Mouse (Mus musculus) megakaryocyte-erythroid progenitor cell, adult 5-6 weeks (primary cell): ENCODE results near the gene Ece2. TPM values are rescaled to one million over a fixed set of nuclear protein-coding genes. Genes with fewer than 3 reads are reported as not detected.

Experiments used
- ATAC-seq: replicated peaks from 2 replicates; pipeline ENCODE4 v1.8.0; 2016; ENCODE audit warnings: mild to moderate bottlenecking, inconsistent platforms; ENCODE audit not compliant: severe bottlenecking, poor library complexity, low FRiP score, low TSS enrichment
- total RNA-seq, 2 experiments: library from RNA; stranded (forward) in 1 of 2; stranded (reverse) in 1 of 2; fragments of 200-1000, 215-1000 nt in 1 of 2; fragments of >200 nt in 1 of 2; fragmentation: Nextera tagmentation in 1 of 2; gene quantifications; 2 replicates each; pipeline ENCODE4 v1.2.3; 2014 to 2017

Gene Ece2
- total RNA-seq, 2 experiments from 2014 or later: not detected

DNA sequence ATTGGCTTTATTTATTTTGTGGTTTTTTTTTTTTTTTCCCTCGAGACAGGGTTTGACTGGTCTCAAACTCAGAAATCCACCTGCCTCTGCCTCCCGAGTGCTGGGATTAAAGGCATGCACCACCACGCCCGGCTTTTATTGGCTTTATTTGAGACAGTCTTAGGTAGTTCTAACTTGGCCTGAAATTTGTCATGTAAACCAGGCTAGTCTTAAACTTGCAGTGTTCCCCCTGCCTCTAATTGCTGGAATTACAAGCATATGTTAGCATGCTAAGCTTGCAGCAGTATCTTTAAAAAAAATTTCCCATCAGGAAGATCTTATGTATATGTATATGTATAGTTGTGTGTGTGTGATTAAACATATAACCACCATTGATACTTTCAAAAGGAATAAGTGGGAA is 47.1 kb downstream of the Ece2 start:
- ATAC-seq: no peak

DNA sequence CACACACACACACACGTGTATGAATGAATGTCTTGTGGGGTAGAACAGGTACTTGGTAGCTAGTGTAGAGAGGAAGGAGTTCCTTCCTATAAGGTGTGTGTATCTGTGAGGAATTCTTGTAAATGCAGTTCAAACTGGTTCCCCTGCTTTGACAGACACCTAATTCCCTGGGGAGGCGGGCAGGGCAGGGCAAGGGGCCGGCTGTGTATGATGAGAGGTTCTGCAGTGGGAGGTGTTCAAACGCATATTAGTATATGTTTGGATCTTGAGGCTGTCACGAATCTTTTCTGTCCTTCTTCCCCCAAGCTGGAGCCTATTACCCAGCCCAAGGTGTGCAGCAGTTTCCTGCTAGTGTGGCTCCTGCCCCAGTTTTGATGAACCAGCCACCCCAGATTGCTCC is 47.8 kb downstream of the Ece2 start:
- ATAC-seq: no peak

GRCm38 (mm10) chr16:20677974-20678675 is 48.5 kb downstream of the Ece2 start:
- ATAC-seq: peak; percentile 80

GRCm38 (mm10) chr16:20690774-20691173 is 61.1 kb downstream of the Ece2 start:
- ATAC-seq: peak; percentile 42

DNA sequence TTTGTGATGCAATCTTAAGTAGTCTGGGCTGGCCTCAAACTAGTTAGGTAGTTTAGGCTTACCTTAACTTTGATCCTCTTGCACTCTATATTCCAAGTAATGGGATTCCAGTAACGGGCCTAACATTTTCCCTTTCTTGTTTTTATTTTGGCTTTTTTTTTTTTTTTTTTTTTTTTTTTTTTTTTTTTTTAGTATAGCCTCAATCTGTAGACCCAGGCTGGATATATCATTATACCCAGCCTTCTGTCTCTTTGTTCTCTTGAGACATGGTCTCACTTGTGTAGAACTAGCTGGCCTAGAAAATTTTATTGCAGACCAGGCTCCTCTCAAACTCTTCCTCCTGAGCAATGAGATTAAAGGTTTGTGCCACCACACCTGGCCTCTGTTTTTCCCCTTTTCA is 62.0 kb downstream of the Ece2 start:
- ATAC-seq: no peak

- no peak for ATAC-seq
Measured at GRCm38 (mm10) chr16:20692241-20692965, 62.8 kb downstream of the Ece2 start.

DNA sequence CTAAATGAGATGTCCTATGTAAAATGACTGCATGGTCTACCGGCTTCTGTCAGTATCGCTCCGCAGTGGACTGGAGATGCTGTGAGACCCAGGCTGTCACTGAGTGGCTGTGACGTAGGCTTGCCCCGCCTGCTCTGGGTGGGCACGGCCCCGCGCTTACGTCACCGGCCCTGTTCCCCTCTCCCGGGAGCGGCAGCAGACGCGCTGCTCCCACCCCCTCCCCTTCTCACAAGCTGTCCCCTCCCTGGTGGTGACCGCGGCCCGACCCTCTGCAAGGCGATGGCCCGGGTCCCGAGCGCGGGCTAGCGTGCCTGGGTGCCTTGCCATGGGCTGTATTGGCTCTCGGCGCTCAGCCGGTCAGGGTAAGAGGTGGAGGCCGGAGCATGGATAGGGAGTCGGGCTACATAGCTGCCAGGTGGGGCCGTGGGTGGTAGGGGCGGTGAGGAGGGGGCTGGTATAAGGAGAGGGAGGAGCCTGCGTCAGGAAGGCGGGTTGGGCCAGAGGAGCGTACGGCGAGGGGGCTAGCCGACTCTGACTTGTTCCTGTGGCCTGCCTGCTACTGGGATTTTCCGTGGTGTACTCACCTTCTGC is 63.6 kb downstream of the Ece2 start, which contains the start of gene Fam131a:
Fam131a (plus strand) TSS at position 131 of the 591 bp plus-strand sequence.
- ATAC-seq: peak; percentile 82

DNA sequence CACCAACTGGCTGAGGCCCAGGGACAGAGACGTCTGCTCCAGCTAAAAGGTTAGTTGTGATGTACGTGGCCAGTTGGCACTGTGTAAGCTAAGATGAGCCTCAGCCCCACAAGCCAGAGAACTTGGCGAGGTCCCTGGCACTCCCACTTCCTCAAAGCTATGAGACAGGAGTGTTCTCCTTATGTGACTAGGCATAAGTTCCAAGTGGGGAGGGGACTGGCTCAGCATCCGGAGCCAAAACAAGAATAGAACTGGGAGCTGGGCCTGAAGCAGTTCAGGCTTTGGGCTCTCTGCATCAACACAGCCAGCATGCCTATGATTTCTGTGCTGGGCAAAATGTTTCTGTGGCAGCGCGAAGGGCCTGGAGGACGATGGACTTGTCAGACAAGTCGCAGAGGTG is 65.2 kb downstream of the Ece2 start:
- no peak for ATAC-seq

DNA sequence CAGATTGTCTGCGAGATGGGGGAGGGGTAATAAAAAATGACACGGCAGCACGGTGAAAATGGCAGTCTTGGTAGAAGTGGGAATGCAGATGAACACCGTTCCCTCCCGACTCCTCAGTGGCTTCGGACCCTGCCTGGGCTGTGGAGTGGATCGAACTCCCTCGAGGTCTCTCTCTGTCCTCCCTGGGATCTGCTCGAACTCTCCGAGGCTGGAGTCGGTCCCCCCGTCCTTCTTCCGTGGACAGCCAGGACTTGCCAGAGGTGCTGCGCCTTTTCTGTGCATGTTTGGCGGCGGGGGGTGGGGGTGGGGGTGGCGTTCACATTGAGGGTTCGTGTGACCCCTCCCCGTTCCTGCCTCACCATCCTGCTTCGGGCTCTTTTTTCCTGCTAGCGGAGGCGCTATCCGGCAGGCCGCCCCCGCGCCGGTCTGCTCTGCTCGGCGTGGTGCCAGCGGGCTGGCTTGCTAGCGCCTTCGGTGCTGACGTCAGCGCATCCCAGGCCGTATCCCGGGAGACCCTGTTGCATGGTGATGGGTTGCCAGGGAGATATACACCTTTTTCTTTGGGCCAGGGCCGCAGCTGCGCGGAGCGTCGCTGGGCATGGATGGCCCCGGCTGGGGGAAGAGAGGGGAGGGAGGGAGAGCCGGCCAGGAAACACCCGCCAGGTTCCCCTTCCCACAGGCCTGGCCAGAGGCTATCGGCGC is 66.1 kb downstream of the Ece2 start:
- ATAC-seq: no peak

Other genes with a start within 250 kb of the Ece2 start
- gene Abcc5, start 203.4 kb upstream of the Ece2 start, total RNA-seq (2014; fragmentation: Nextera tagmentation): 71.7 and 81.0 TPM in 2 replicates
- gene Abcc5, start 203.4 kb upstream of the Ece2 start, total RNA-seq (2017): 29.2 and 40.1 TPM in 2 replicates
- gene Eif2b5, start 131.0 kb upstream of the Ece2 start, total RNA-seq (2014; fragmentation: Nextera tagmentation): 80.8 and 82.4 TPM in 2 replicates
- 108 TPM in 2 replicates for gene Eif2b5, start 131.0 kb upstream of the Ece2 start, total RNA-seq (2017)
- gene Dvl3, start 112.8 kb upstream of the Ece2 start, total RNA-seq (2014; fragmentation: Nextera tagmentation): 27.7 and 32.8 TPM in 2 replicates
- 2.7 and 3.3 TPM in 2 replicates for gene Dvl3, start 112.8 kb upstream of the Ece2 start, total RNA-seq (2017)
- 166 and 200 TPM in 2 replicates for gene Ap2m1, start 94.3 kb upstream of the Ece2 start, total RNA-seq (2014; fragmentation: Nextera tagmentation)
- gene Ap2m1, start 94.3 kb upstream of the Ece2 start, total RNA-seq (2017): 113 and 150 TPM in 2 replicates
- 42.8 and 60.5 TPM in 2 replicates for gene Abcf3, start 81.3 kb upstream of the Ece2 start, total RNA-seq (2014; fragmentation: Nextera tagmentation)
- 38.7 and 42.9 TPM in 2 replicates for gene Abcf3, start 81.3 kb upstream of the Ece2 start, total RNA-seq (2017)
- not detected in 2 replicates for gene Vwa5b2, start 40.4 kb upstream of the Ece2 start, total RNA-seq (2014; fragmentation: Nextera tagmentation)
- gene Vwa5b2, start 40.4 kb upstream of the Ece2 start, total RNA-seq (2017): not detected in 2 replicates
- gene Eef1akmt4, start 18.2 kb upstream of the Ece2 start, total RNA-seq (2014; fragmentation: Nextera tagmentation): 13.3 and 32.7 TPM in 2 replicates
- gene Eef1akmt4, start 18.2 kb upstream of the Ece2 start, total RNA-seq (2017): 5.4 and 6.5 TPM in 2 replicates
- not detected in 2 replicates for gene Gm49333, start 18.2 kb upstream of the Ece2 start, total RNA-seq (2014; fragmentation: Nextera tagmentation)
- gene Gm49333, start 18.2 kb upstream of the Ece2 start, total RNA-seq (2017): not detected in 2 replicates
- gene Alg3, start 18.1 kb upstream of the Ece2 start, total RNA-seq (2014; fragmentation: Nextera tagmentation): 28.7 and 36.6 TPM in 2 replicates
- 24.3 and 33.1 TPM in 2 replicates for gene Alg3, start 18.1 kb upstream of the Ece2 start, total RNA-seq (2017)
- gene Camk2n2, start 8.5 kb upstream of the Ece2 start, total RNA-seq (2014; fragmentation: Nextera tagmentation): not detected in 2 replicates
- gene Camk2n2, start 8.5 kb upstream of the Ece2 start, total RNA-seq (2017): not detected in 2 replicates
- 234 and 246 TPM in 2 replicates for gene Psmd2, start 21.8 kb downstream of the Ece2 start, total RNA-seq (2014; fragmentation: Nextera tagmentation)
- 233 and 271 TPM in 2 replicates for gene Psmd2, start 21.8 kb downstream of the Ece2 start, total RNA-seq (2017)
- 287 and 336 TPM in 2 replicates for gene Eif4g1, start 38.5 kb downstream of the Ece2 start, total RNA-seq (2014; fragmentation: Nextera tagmentation)
- 332 and 405 TPM in 2 replicates for gene Eif4g1, start 38.5 kb downstream of the Ece2 start, total RNA-seq (2017)
- gene Fam131a, start 63.4 kb downstream of the Ece2 start, total RNA-seq (2014; fragmentation: Nextera tagmentation): not detected in 2 replicates
- gene Fam131a, start 63.4 kb downstream of the Ece2 start, total RNA-seq (2017): 0.85 TPM in 1 of 2 replicates, not detected in the other
- gene Polr2h, start 87.8 kb downstream of the Ece2 start, total RNA-seq (2014; fragmentation: Nextera tagmentation): 81.4 and 97.1 TPM in 2 replicates
- 103 and 142 TPM in 2 replicates for gene Polr2h, start 87.8 kb downstream of the Ece2 start, total RNA-seq (2017)
- gene Clcn2, start 87.9 kb downstream of the Ece2 start, total RNA-seq (2014; fragmentation: Nextera tagmentation): 16.7 and 29.1 TPM in 2 replicates
- 4.9 and 8.0 TPM in 2 replicates for gene Clcn2, start 87.9 kb downstream of the Ece2 start, total RNA-seq (2017)
- gene Chrd, start 103.3 kb downstream of the Ece2 start, total RNA-seq (2014; fragmentation: Nextera tagmentation): not detected in 2 replicates
- not detected in 2 replicates for gene Chrd, start 103.3 kb downstream of the Ece2 start, total RNA-seq (2017)
- gene Thpo, start 104.7 kb downstream of the Ece2 start, total RNA-seq (2014; fragmentation: Nextera tagmentation): not detected in 2 replicates
- gene Thpo, start 104.7 kb downstream of the Ece2 start, total RNA-seq (2017): not detected in 2 replicates